Mouse (Mus musculus): ENCODE measurements around the gene Dgki. TPM values are rescaled to one million over a fixed set of nuclear protein-coding genes. Genes with fewer than 3 reads are reported as not detected.

Gene Dgki
- total RNA-seq, 1 experiment, result 0.94 TPM

DNA sequence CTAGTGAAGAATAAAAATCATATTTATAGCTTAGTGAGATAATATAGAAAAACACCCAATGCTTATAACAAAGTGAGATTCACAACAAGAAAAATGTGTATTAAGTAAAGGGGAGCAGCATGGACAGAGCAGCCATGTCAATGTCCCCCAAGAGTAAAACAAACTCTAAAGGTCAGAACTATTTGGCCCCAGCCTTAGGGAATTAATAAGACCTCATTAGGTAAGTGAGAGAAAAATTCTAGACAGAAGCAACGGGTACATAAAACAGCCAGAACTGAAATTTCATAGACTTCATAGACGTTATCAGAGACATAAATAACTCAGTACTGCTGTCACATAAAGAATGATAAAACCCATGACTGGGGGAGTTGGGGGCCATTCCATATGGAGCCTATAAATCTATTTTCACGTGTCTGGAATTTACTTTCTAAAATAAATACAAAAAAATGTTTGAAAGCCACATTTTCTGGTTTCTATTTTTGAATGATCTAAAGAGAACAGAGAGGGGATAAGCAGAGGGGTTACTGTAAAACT is 402.3 kb downstream of the Dgki start:
- Histone ChIP-seq H3K4me1 (ENCODE audit: control insufficient read depth in 2 of 2, insufficient read depth in 2 of 2, low read length in 2 of 2, poor library complexity in 1 of 2) (no peaks in the 10 kb centered on the region), H3K27ac (ENCODE audit: insufficient read depth, low read depth, low read length, poor library complexity, severe bottlenecking) (no peak overlapping the region), H3K9ac (ENCODE audit: insufficient read depth, low read depth, low read length, poor library complexity, severe bottlenecking) (no peak overlapping the region), H3K9me3 (ENCODE audit: control insufficient read depth, insufficient read depth, low read depth, low read length) (no peaks in the 10 kb centered on the region), H3K36me3 (ENCODE audit: control insufficient read depth, insufficient read depth, low read length, poor library complexity, severe bottlenecking) (no peaks in the 10 kb centered on the region), H3K4me3 (ENCODE audit: insufficient read depth in 1 of 2, low read depth in 1 of 2, low read length in 2 of 2, poor library complexity in 1 of 2, severe bottlenecking in 1 of 2) (no peak overlapping the region)
- TF ChIP-seq ZNF384 (IDR thresholded peaks at IDR 0.05; ENCODE audit: low read depth, low read length) (no peak), HCFC1 (IDR thresholded peaks at IDR 0.05; ENCODE audit: borderline replicate concordance, insufficient read depth, low read length) (no peak), MAFK (IDR thresholded peaks at IDR 0.05; ENCODE audit: insufficient read depth, low read depth, low read length) (no peak), ZC3H11A (IDR thresholded peaks at IDR 0.05; ENCODE audit: borderline replicate concordance, low read depth, low read length) (no peak)
- in situ Hi-C loops (cut with MboI; ENCODE audit: low sequenced_read_pairs in 2 of 2, unreplicated experiment in 2 of 2), result no loop called here
- no peak for DNase-seq (ENCODE audit: low read depth, low spot score)

DNA sequence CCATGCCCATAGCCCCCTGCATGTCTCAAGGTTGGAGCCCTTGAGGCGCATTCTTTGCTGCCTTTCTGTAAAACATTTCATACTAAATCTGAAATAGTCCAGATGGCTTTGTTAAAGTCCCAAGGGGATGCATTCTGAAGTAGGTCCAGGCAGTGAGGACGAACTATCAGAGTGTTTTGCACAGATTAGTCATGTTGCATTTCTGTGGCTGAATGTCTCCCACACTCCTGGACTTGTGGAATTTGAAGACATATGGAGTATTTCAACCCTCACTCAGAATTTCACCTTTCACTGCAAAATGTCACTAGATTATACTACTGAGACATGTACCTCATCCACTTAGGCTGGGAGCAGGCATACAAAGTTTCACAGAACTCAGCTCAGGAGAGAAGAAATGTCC is 403.3 kb downstream of the Dgki start:
- no peaks in the 10 kb centered on the region for H3K4me1 ChIP-seq (ENCODE audit: control insufficient read depth in 2 of 2, insufficient read depth in 2 of 2, low read length in 2 of 2, poor library complexity in 1 of 2)
- H3K27ac ChIP-seq (ENCODE audit: insufficient read depth, low read depth, low read length, poor library complexity, severe bottlenecking), result no peak overlapping the region
- H3K36me3 ChIP-seq (ENCODE audit: control insufficient read depth, insufficient read depth, low read length, poor library complexity, severe bottlenecking), result no peaks in the 10 kb centered on the region
- no peak for DNase-seq (ENCODE audit: low read depth, low spot score)
- TF ChIP-seq ZNF384 (IDR thresholded peaks at IDR 0.05; ENCODE audit: low read depth, low read length) (no peak), ZC3H11A (IDR thresholded peaks at IDR 0.05; ENCODE audit: borderline replicate concordance, low read depth, low read length) (no peak), HCFC1 (IDR thresholded peaks at IDR 0.05; ENCODE audit: borderline replicate concordance, insufficient read depth, low read length) (no peak), MAFK (IDR thresholded peaks at IDR 0.05; ENCODE audit: insufficient read depth, low read depth, low read length) (no peak), CHD2 (IDR thresholded peaks at IDR 0.05; ENCODE audit: low read depth, low read length) (no peak)
- in situ Hi-C loops (cut with MboI; ENCODE audit: low sequenced_read_pairs in 2 of 2, unreplicated experiment in 2 of 2), result no loop called here
- no peaks in the 10 kb centered on the region for H3K9me3 ChIP-seq (ENCODE audit: control insufficient read depth, insufficient read depth, low read depth, low read length)
- no peak overlapping the region for H3K4me3 ChIP-seq (ENCODE audit: insufficient read depth in 1 of 2, low read depth in 1 of 2, low read length in 2 of 2, poor library complexity in 1 of 2, severe bottlenecking in 1 of 2)
- H3K9ac ChIP-seq (ENCODE audit: insufficient read depth, low read depth, low read length, poor library complexity, severe bottlenecking), result no peak overlapping the region

DNA sequence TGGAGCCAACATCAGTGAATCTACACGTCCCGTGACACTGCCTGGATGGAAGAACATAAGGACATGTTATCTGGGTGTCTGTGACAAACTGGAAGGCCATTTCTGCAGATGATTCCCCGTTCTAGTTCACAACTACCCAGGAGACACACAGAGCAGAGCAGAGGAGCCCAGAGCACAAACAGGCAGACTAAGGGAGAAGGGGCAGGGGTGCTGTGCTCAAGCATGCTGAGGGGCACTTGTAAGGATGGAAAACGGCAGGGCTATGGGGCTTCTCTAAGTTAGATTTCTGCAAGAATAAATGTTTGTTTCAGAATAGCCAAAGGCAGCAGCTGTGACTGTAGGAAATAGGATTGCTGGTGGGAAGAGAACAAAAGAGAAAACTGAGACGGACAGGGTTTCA is 408.2 kb downstream of the Dgki start:
- DNase-seq (ENCODE audit: low read depth, low spot score), result no peak
- Histone ChIP-seq H3K4me3 (ENCODE audit: insufficient read depth in 1 of 2, low read depth in 1 of 2, low read length in 2 of 2, poor library complexity in 1 of 2, severe bottlenecking in 1 of 2) (no peak overlapping the region), H3K27ac (ENCODE audit: insufficient read depth, low read depth, low read length, poor library complexity, severe bottlenecking) (no peak overlapping the region), H3K4me1 (ENCODE audit: control insufficient read depth in 2 of 2, insufficient read depth in 2 of 2, low read length in 2 of 2, poor library complexity in 1 of 2) (no peaks in the 10 kb centered on the region), H3K36me3 (ENCODE audit: control insufficient read depth, insufficient read depth, low read length, poor library complexity, severe bottlenecking) (no peaks in the 10 kb centered on the region), H3K9ac (ENCODE audit: insufficient read depth, low read depth, low read length, poor library complexity, severe bottlenecking) (no peak overlapping the region), H3K9me3 (ENCODE audit: control insufficient read depth, insufficient read depth, low read depth, low read length) (no peaks in the 10 kb centered on the region)
- TF ChIP-seq HCFC1 (IDR thresholded peaks at IDR 0.05; ENCODE audit: borderline replicate concordance, insufficient read depth, low read length) (no peak), ZNF384 (IDR thresholded peaks at IDR 0.05; ENCODE audit: low read depth, low read length) (no peak), ZC3H11A (IDR thresholded peaks at IDR 0.05; ENCODE audit: borderline replicate concordance, low read depth, low read length) (no peak), MAFK (IDR thresholded peaks at IDR 0.05; ENCODE audit: insufficient read depth, low read depth, low read length) (no peak), CHD2 (IDR thresholded peaks at IDR 0.05; ENCODE audit: low read depth, low read length) (no peak)
- in situ Hi-C loops (cut with MboI; ENCODE audit: low sequenced_read_pairs in 2 of 2, unreplicated experiment in 2 of 2), result no loop called here

DNA sequence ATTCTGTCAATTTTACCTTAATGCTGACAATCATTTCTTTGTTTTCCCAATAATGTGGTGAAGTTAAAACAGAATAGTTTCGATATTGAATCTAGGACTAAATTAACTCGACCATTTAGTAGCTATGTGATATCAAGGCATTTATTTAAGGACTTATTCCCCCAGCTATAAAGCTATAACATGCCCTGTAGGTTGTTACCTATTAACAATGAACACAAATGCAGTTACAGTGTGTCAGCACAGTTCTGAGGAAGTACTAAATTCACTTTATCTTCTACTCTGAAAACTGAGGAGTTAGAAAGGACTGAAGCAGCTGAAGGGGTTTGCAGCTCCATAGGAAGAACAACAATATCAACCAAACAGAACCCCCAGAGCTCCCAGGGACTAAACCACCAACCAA is 409.2 kb downstream of the Dgki start:
- TF ChIP-seq CHD2 (IDR thresholded peaks at IDR 0.05; ENCODE audit: low read depth, low read length) (no peak), MAFK (IDR thresholded peaks at IDR 0.05; ENCODE audit: insufficient read depth, low read depth, low read length) (no peak), ZC3H11A (IDR thresholded peaks at IDR 0.05; ENCODE audit: borderline replicate concordance, low read depth, low read length) (no peak), ZNF384 (IDR thresholded peaks at IDR 0.05; ENCODE audit: low read depth, low read length) (no peak), HCFC1 (IDR thresholded peaks at IDR 0.05; ENCODE audit: borderline replicate concordance, insufficient read depth, low read length) (no peak)
- no peak overlapping the region for H3K27ac ChIP-seq (ENCODE audit: insufficient read depth, low read depth, low read length, poor library complexity, severe bottlenecking)
- in situ Hi-C loops (cut with MboI; ENCODE audit: low sequenced_read_pairs in 2 of 2, unreplicated experiment in 2 of 2), result no loop called here

DNA sequence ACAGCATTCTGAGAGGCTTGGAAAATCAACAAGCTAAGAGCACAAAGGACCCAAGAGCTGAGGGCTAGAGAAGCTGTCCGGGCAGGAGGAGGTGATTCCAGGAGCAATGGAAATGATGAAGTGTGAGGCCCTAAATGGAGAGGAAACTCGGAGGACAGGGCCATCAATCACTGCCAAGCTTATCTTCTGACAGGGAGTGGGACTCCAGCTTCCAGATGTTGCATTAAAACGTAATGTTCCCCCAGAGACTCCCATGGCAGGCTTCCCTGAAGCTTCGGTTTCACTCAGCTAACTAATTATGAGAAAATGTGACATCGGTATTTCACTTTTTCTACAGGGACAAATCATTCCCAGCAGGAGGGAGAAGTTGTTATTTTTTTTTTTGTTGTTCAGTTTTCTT is 409.7 kb downstream of the Dgki start:
- TF ChIP-seq HCFC1 (IDR thresholded peaks at IDR 0.05; ENCODE audit: borderline replicate concordance, insufficient read depth, low read length), result no peak
- no peak for TF ChIP-seq MAFK (IDR thresholded peaks at IDR 0.05; ENCODE audit: insufficient read depth, low read depth, low read length)
- no peak for TF ChIP-seq CHD2 (IDR thresholded peaks at IDR 0.05; ENCODE audit: low read depth, low read length)
- TF ChIP-seq ZC3H11A (IDR thresholded peaks at IDR 0.05; ENCODE audit: borderline replicate concordance, low read depth, low read length), result no peak
- no peak for TF ChIP-seq ZNF384 (IDR thresholded peaks at IDR 0.05; ENCODE audit: low read depth, low read length)
- Histone ChIP-seq H3K4me3 (ENCODE audit: insufficient read depth in 1 of 2, low read depth in 1 of 2, low read length in 2 of 2, poor library complexity in 1 of 2, severe bottlenecking in 1 of 2) (no peak overlapping the region), H3K9me3 (ENCODE audit: control insufficient read depth, insufficient read depth, low read depth, low read length) (no peaks in the 10 kb centered on the region), H3K36me3 (ENCODE audit: control insufficient read depth, insufficient read depth, low read length, poor library complexity, severe bottlenecking) (no peaks in the 10 kb centered on the region), H3K4me1 (ENCODE audit: control insufficient read depth in 2 of 2, insufficient read depth in 2 of 2, low read length in 2 of 2, poor library complexity in 1 of 2) (no peaks in the 10 kb centered on the region), H3K27ac (ENCODE audit: insufficient read depth, low read depth, low read length, poor library complexity, severe bottlenecking) (no peak overlapping the region), H3K9ac (ENCODE audit: insufficient read depth, low read depth, low read length, poor library complexity, severe bottlenecking) (no peak overlapping the region)
- in situ Hi-C loops (cut with MboI; ENCODE audit: low sequenced_read_pairs in 2 of 2, unreplicated experiment in 2 of 2), result no loop called here
- DNase-seq (ENCODE audit: low read depth, low spot score), result no peak

More for the DNA sequence above, 409.2 kb downstream of the Dgki start:
- Histone ChIP-seq H3K4me1 (ENCODE audit: control insufficient read depth in 2 of 2, insufficient read depth in 2 of 2, low read length in 2 of 2, poor library complexity in 1 of 2) (no peaks in the 10 kb centered on the region), H3K9ac (ENCODE audit: insufficient read depth, low read depth, low read length, poor library complexity, severe bottlenecking) (no peak overlapping the region), H3K4me3 (ENCODE audit: insufficient read depth in 1 of 2, low read depth in 1 of 2, low read length in 2 of 2, poor library complexity in 1 of 2, severe bottlenecking in 1 of 2) (no peak overlapping the region), H3K36me3 (ENCODE audit: control insufficient read depth, insufficient read depth, low read length, poor library complexity, severe bottlenecking) (no peaks in the 10 kb centered on the region), H3K9me3 (ENCODE audit: control insufficient read depth, insufficient read depth, low read depth, low read length) (no peaks in the 10 kb centered on the region)
- no peak for DNase-seq (ENCODE audit: low read depth, low spot score)

All from ES-E14 (cell line).